Mouse (Mus musculus): ENCODE data around the gene Agpat3.

DNA sequence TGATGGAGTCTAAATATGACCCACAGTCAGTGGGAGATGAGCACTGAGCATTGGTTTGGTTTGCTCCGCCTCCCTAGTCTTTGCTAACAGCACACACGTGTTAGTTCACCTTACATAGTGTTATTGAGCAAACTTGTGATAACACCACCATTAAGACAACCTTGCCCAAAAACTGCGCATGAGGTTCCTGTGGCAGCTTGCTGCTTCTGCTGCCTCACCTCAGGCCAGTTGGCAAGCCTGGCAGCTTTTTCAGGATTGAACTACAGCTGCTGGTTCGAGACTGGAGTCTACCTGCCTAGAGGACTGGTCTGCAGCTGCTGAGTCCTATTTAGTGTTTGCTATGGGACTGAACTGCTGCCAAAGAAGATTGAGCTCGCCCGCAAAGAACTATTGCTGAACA lies 11.1 kb upstream of the Agpat3 start:
- no peak for TF ChIP-seq POLR2A (IDR thresholded peaks at IDR 0.05; ENCODE audit: low read depth, low read length)
- TF ChIP-seq CTCF (IDR thresholded peaks at IDR 0.05; ENCODE audit: extremely low read depth, insufficient read length, insufficient replicate concordance, low read depth, low read length) = no peak

Measured in small intestine, adult 2 months (tissue).